Mouse (Mus musculus): ENCODE measurements around the gene Grhl1. TPM values are rescaled to one million over a fixed set of nuclear protein-coding genes. Genes with fewer than 3 reads are reported as not detected.

Gene Grhl1
- polyA plus RNA-seq, 1 experiment, result 9.8 TPM

- TF ChIP-seq CTCF (IDR thresholded peaks at IDR 0.05; ENCODE audit: extremely low read depth, insufficient read depth, low read length) (no peak), POLR2A (IDR thresholded peaks at IDR 0.05; ENCODE audit: extremely low read depth, insufficient read depth, low read length) (no peak)
- H3K4me3 ChIP-seq (ENCODE audit: insufficient read depth, low read length), result no peak overlapping the region
- no peaks in the 10 kb centered on the region for H3K4me1 ChIP-seq (ENCODE audit: control insufficient read depth, insufficient read depth, low read length)
- H3K27ac ChIP-seq (ENCODE audit: insufficient read depth, low read length), result no peak overlapping the region
Measured at GRCm38 (mm10) chr12:24563395-24563960, 8.6 kb upstream of the Grhl1 start.

GRCm38 (mm10) chr12:24565311-24565710, 6.8 kb upstream of the Grhl1 start:
- no peak for TF ChIP-seq POLR2A (IDR thresholded peaks at IDR 0.05; ENCODE audit: extremely low read depth, insufficient read depth, low read length)
- no peak for TF ChIP-seq CTCF (IDR thresholded peaks at IDR 0.05; ENCODE audit: extremely low read depth, insufficient read depth, low read length)
- Histone ChIP-seq H3K4me3 (ENCODE audit: insufficient read depth, low read length) (no peak overlapping the region), H3K4me1 (ENCODE audit: control insufficient read depth, insufficient read depth, low read length) (no peaks in the 10 kb centered on the region), H3K27ac (ENCODE audit: insufficient read depth, low read length) (no peak overlapping the region)

GRCm38 (mm10) chr12:24567606-24568005, 4.5 kb upstream of the Grhl1 start:
- Histone ChIP-seq H3K4me3 (ENCODE audit: insufficient read depth, low read length) (no peak overlapping the region), H3K27ac (ENCODE audit: insufficient read depth, low read length) (no peak overlapping the region), H3K4me1 (ENCODE audit: control insufficient read depth, insufficient read depth, low read length) (no peaks in the 10 kb centered on the region)
- no peak for TF ChIP-seq CTCF (IDR thresholded peaks at IDR 0.05; ENCODE audit: extremely low read depth, insufficient read depth, low read length)
- no peak for TF ChIP-seq POLR2A (IDR thresholded peaks at IDR 0.05; ENCODE audit: extremely low read depth, insufficient read depth, low read length)

GRCm38 (mm10) chr12:24572421-24573274, 565 bp downstream of the Grhl1 start:
- H3K27ac ChIP-seq (ENCODE audit: insufficient read depth, low read length), result no peak overlapping the region

GRCm38 (mm10) chr12:24573275-24573580, 1.1 kb downstream of the Grhl1 start:
- Histone ChIP-seq H3K27ac (ENCODE audit: insufficient read depth, low read length) (no peak overlapping the region), H3K4me1 (ENCODE audit: control insufficient read depth, insufficient read depth, low read length) (no peaks in the 10 kb centered on the region), H3K4me3 (ENCODE audit: insufficient read depth, low read length) (peak overlapping the region; percentile 55)
- TF ChIP-seq POLR2A (IDR thresholded peaks at IDR 0.05; ENCODE audit: extremely low read depth, insufficient read depth, low read length), result no peak
- no peak for TF ChIP-seq CTCF (IDR thresholded peaks at IDR 0.05; ENCODE audit: extremely low read depth, insufficient read depth, low read length)

More at GRCm38 (mm10) chr12:24572421-24573274, 565 bp downstream of the Grhl1 start:
- Histone ChIP-seq H3K4me1 (ENCODE audit: control insufficient read depth, insufficient read depth, low read length) (no peaks in the 10 kb centered on the region), H3K4me3 (ENCODE audit: insufficient read depth, low read length) (peak overlapping the region; percentile 55)
- no peak for TF ChIP-seq POLR2A (IDR thresholded peaks at IDR 0.05; ENCODE audit: extremely low read depth, insufficient read depth, low read length)
- no peak for TF ChIP-seq CTCF (IDR thresholded peaks at IDR 0.05; ENCODE audit: extremely low read depth, insufficient read depth, low read length)

GRCm38 (mm10) chr12:24574870-24575269, 2.8 kb downstream of the Grhl1 start:
- TF ChIP-seq POLR2A (IDR thresholded peaks at IDR 0.05; ENCODE audit: extremely low read depth, insufficient read depth, low read length) (no peak), CTCF (IDR thresholded peaks at IDR 0.05; ENCODE audit: extremely low read depth, insufficient read depth, low read length) (no peak)
- Histone ChIP-seq H3K4me1 (ENCODE audit: control insufficient read depth, insufficient read depth, low read length) (no peaks in the 10 kb centered on the region), H3K4me3 (ENCODE audit: insufficient read depth, low read length) (no peak overlapping the region), H3K27ac (ENCODE audit: insufficient read depth, low read length) (no peak overlapping the region)

- TF ChIP-seq CTCF (IDR thresholded peaks at IDR 0.05; ENCODE audit: extremely low read depth, insufficient read depth, low read length) (no peak), POLR2A (IDR thresholded peaks at IDR 0.05; ENCODE audit: extremely low read depth, insufficient read depth, low read length) (no peak)
- Histone ChIP-seq H3K4me3 (ENCODE audit: insufficient read depth, low read length) (no peak overlapping the region), H3K4me1 (ENCODE audit: control insufficient read depth, insufficient read depth, low read length) (no peaks in the 10 kb centered on the region), H3K27ac (ENCODE audit: insufficient read depth, low read length) (no peak overlapping the region)
Measured at GRCm38 (mm10) chr12:24580452-24580851, 8.4 kb downstream of the Grhl1 start.

GRCm38 (mm10) chr12:24580996-24581683, 9.1 kb downstream of the Grhl1 start:
- Histone ChIP-seq H3K4me1 (ENCODE audit: control insufficient read depth, insufficient read depth, low read length) (no peaks in the 10 kb centered on the region), H3K4me3 (ENCODE audit: insufficient read depth, low read length) (peak overlapping the region; percentile 3; the same call in 1 of the 2 replicates), H3K27ac (ENCODE audit: insufficient read depth, low read length) (no peak overlapping the region)
- TF ChIP-seq CTCF (IDR thresholded peaks at IDR 0.05; ENCODE audit: extremely low read depth, insufficient read depth, low read length), result no peak
- no peak for TF ChIP-seq POLR2A (IDR thresholded peaks at IDR 0.05; ENCODE audit: extremely low read depth, insufficient read depth, low read length)

GRCm38 (mm10) chr12:24583653-24584052, 11.6 kb downstream of the Grhl1 start:
- Histone ChIP-seq H3K27ac (ENCODE audit: insufficient read depth, low read length) (no peak overlapping the region), H3K4me1 (ENCODE audit: control insufficient read depth, insufficient read depth, low read length) (no peaks in the 10 kb centered on the region), H3K4me3 (ENCODE audit: insufficient read depth, low read length) (no peak overlapping the region)
- no peak for TF ChIP-seq CTCF (IDR thresholded peaks at IDR 0.05; ENCODE audit: extremely low read depth, insufficient read depth, low read length)
- no peak for TF ChIP-seq POLR2A (IDR thresholded peaks at IDR 0.05; ENCODE audit: extremely low read depth, insufficient read depth, low read length)
